Mouse (Mus musculus) hindbrain, embryonic 16.5 days (tissue): ENCODE measurements at regions not wholly inside any gene's neighbourhood (a gene's known extent, or its start where the extent isn't known, plus 50 kb on each side); places are given as distances from the start of the nearest gene placed in this dataset.

Experiments
- ATAC-seq: fragments of 200-750 bp; cut with Nextera tagmentation; 2 replicates; pipeline ENCODE4 v1.8.0; 2017; ENCODE audit warnings: moderate TSS enrichment, moderate library complexity
- H3K27ac ChIP-seq: fragments of 300-500 bp; sonication (generic); 2 replicates; pipeline ENCODE4 v1.5.1; 2014; ENCODE audit warnings: low read depth, mild to moderate bottlenecking, control low read depth, low read length, moderate library complexity
- H3K27me3 ChIP-seq: fragments of 300-500 bp; sonication (generic); replicated peaks from 2 replicates; pipeline ENCODE4 v1.6.1; 2014; ENCODE audit warnings: low read length; ENCODE audit not compliant: control insufficient read depth, insufficient read depth
- H3K36me3 ChIP-seq: fragments of 300-500 bp; sonication (generic); 2 replicates; pipeline ENCODE4 v1.6.1; 2014; ENCODE audit warnings: mild to moderate bottlenecking, low read length, moderate library complexity, mixed read lengths; ENCODE audit not compliant: control insufficient read depth, insufficient read depth
- H3K4me1 ChIP-seq: fragments of 300-500 bp; sonication (generic); 2 replicates; pipeline ENCODE4 v1.6.1; 2014; ENCODE audit warnings: low read depth, low read length; ENCODE audit not compliant: control insufficient read depth, insufficient read depth
- H3K4me2 ChIP-seq: fragments of 300-500 bp; sonication (generic); 2 replicates; pipeline ENCODE4 v1.6.1; 2014; ENCODE audit warnings: mild to moderate bottlenecking, low read length, control low read depth, moderate library complexity
- H3K4me3 ChIP-seq: fragments of 300-500 bp; sonication (generic); 2 replicates; pipeline ENCODE4 v1.5.1; 2014; ENCODE audit warnings: mild to moderate bottlenecking, low read length, control low read depth, moderate library complexity
- H3K9ac ChIP-seq: fragments of 300-500 bp; sonication (generic); 2 replicates; pipeline ENCODE4 v1.6.1; 2014; ENCODE audit warnings: low read depth, mild to moderate bottlenecking, control low read depth, low read length, moderate library complexity
- H3K9me3 ChIP-seq: fragments of 300-500 bp; sonication (generic); 2 replicates; pipeline ENCODE4 v1.6.1; 2014; ENCODE audit warnings: mild to moderate bottlenecking, low read length, moderate library complexity; ENCODE audit not compliant: control insufficient read depth
- WGBS: fragments of 180-500 bp; shearing (Covaris S2); extraction: QIAGEN DNeasy Blood & Tissue Kit; methylation state at CpG from one replicate; pipeline ENCODE4 v1.1.7; 2014; 5-methylcytosine and 5-hydroxymethylcytosine counted together

GRCm38 (mm10) chr4:33838436-33838835 lies 86.0 kb upstream of the Cnr1 start:
- Histone ChIP-seq H3K9me3 (no peaks in the 10 kb centered on the region), H3K4me1 (no peaks in the 10 kb centered on the region), H3K27me3 (no peaks in the 10 kb centered on the region), H3K36me3 (no peaks in the 10 kb centered on the region), H3K27ac (no peak overlapping the region), H3K4me3 (no peak overlapping the region), H3K9ac (no peak overlapping the region), H3K4me2 (no peak overlapping the region)
- WGBS = 87% methylated on average over 6 of the region's 6 CpGs
- no peak for ATAC-seq

- peak overlapping the region; percentile 31 for H3K4me2 ChIP-seq
- H3K36me3 ChIP-seq = no peaks in the 10 kb centered on the region
- no peaks in the 10 kb centered on the region for H3K9me3 ChIP-seq
- no peaks in the 10 kb centered on the region for H3K27me3 ChIP-seq
- no peak overlapping the region for H3K4me3 ChIP-seq
- H3K9ac ChIP-seq = no peak overlapping the region
- H3K4me1 ChIP-seq = no peaks in the 10 kb centered on the region
- H3K27ac ChIP-seq = no peak overlapping the region
- WGBS = 39% methylated on average over 14 of the region's 14 CpGs
- peak; percentile 87 for ATAC-seq
These were observed 84.3 kb upstream of the Cnr1 start for GRCm38 (mm10) chr4:33840119-33840518.

- Histone ChIP-seq H3K27ac (no peak overlapping the region), H3K9me3 (no peaks in the 10 kb centered on the region), H3K36me3 (no peaks in the 10 kb centered on the region), H3K4me3 (no peak overlapping the region), H3K4me2 (no peak overlapping the region), H3K9ac (no peak overlapping the region), H3K4me1 (peaks cover 2% of the 10 kb centered on the region; the same call in 1 of the 2 replicates), H3K27me3 (no peaks in the 10 kb centered on the region)
- WGBS = 32% methylated on average over 9 of the region's 9 CpGs
- ATAC-seq = 0 out of 2 replicates have a peak, but pooled peaks have one; percentile 16
These were observed 78.6 kb upstream of the Cnr1 start for GRCm38 (mm10) chr4:33845611-33846395.

GRCm38 (mm10) chr4:33850249-33850648 lies 74.1 kb upstream of the Cnr1 start:
- Histone ChIP-seq H3K9ac (no peak overlapping the region), H3K4me3 (no peak overlapping the region), H3K9me3 (no peaks in the 10 kb centered on the region), H3K4me1 (peaks cover 2% of the 10 kb centered on the region; the same call in 1 of the 2 replicates), H3K4me2 (no peak overlapping the region), H3K27ac (no peak overlapping the region), H3K27me3 (no peaks in the 10 kb centered on the region), H3K36me3 (no peaks in the 10 kb centered on the region)
- 51% methylated on average over 7 of the region's 7 CpGs for WGBS
- peak; percentile 24; the same call in 1 of the 2 replicates for ATAC-seq

GRCm38 (mm10) chr4:33852294-33852693 lies 72.1 kb upstream of the Cnr1 start:
- Histone ChIP-seq H3K4me3 (no peak overlapping the region), H3K9ac (no peak overlapping the region)
- WGBS = 92% methylated on average over 5 of the region's 5 CpGs

GRCm38 (mm10) chr4:33855112-33855511 lies 69.3 kb upstream of the Cnr1 start:
- Histone ChIP-seq H3K9ac (no peak overlapping the region), H3K36me3 (no peaks in the 10 kb centered on the region), H3K27ac (no peak overlapping the region), H3K9me3 (no peaks in the 10 kb centered on the region), H3K4me2 (no peak overlapping the region), H3K27me3 (no peaks in the 10 kb centered on the region), H3K4me3 (no peak overlapping the region), H3K4me1 (no peaks in the 10 kb centered on the region)
- no peak for ATAC-seq

More at GRCm38 (mm10) chr4:33852294-33852693, 72.1 kb upstream of the Cnr1 start:
- no peaks in the 10 kb centered on the region for H3K36me3 ChIP-seq
- H3K27me3 ChIP-seq = no peaks in the 10 kb centered on the region
- H3K27ac ChIP-seq = no peak overlapping the region
- no peak for ATAC-seq
- H3K4me2 ChIP-seq = no peak overlapping the region
- H3K4me1 ChIP-seq = no peaks in the 10 kb centered on the region
- H3K9me3 ChIP-seq = no peaks in the 10 kb centered on the region

- no peak overlapping the region for H3K27ac ChIP-seq
- 92% methylated on average over 2 of the region's 2 CpGs for WGBS
- H3K27me3 ChIP-seq = no peaks in the 10 kb centered on the region
- no peak overlapping the region for H3K4me2 ChIP-seq
- H3K4me3 ChIP-seq = no peak overlapping the region
- no peaks in the 10 kb centered on the region for H3K4me1 ChIP-seq
- ATAC-seq = no peak
- H3K9me3 ChIP-seq = no peaks in the 10 kb centered on the region
- no peak overlapping the region for H3K9ac ChIP-seq
- no peaks in the 10 kb centered on the region for H3K36me3 ChIP-seq
These were observed 57.3 kb upstream of the Cnr1 start for GRCm38 (mm10) chr4:33867126-33867525.

GRCm38 (mm10) chr4:33869317-33869716 lies 55.1 kb upstream of the Cnr1 start:
- Histone ChIP-seq H3K36me3 (no peaks in the 10 kb centered on the region), H3K9ac (no peak overlapping the region), H3K4me3 (no peak overlapping the region), H3K9me3 (no peaks in the 10 kb centered on the region), H3K27ac (no peak overlapping the region), H3K27me3 (no peaks in the 10 kb centered on the region), H3K4me1 (no peaks in the 10 kb centered on the region), H3K4me2 (no peak overlapping the region)
- 31% methylated on average over 5 of the region's 5 CpGs for WGBS
- no peak for ATAC-seq
